Comparison of ENCODE assay signal across 9 mouse cellular contexts in genomic region chr9:60648981-60649975, GRCm38 (mm10). TPM values are rescaled to one million over a fixed set of nuclear protein-coding genes. Genes with fewer than 3 reads are reported as not detected.
A peak's percentile ranks its signal among the peaks of the same experiment; 100 is the strongest.
DNase-seq lines count a peak whose midpoint lies in the region; ATAC-seq and TF ChIP-seq lines count a peak whose summit lies in the region.
"Had no signal": no experiment of that assay in that cellular context is flagged by ENCODE, and none has a peak within 500 bp of the region (broad histone marks: within the 10 kb centered on the region; RNA-seq: fewer than 3 reads in every experiment).

No protein-coding gene starts in this region.

- peak overlapping the region; percentile 39 for H3K4me2 ChIP-seq in forebrain, embryonic 14.5 days (ENCODE audit: low read length)
- H3K4me2 ChIP-seq in hindbrain, postnatal 0 days (ENCODE audit: low read depth, low read length): peak overlapping the region; percentile 47
- no peak overlapping the region for H3K4me2 ChIP-seq in intestine, embryonic 15.5 days (replicated peaks)

- DNase-seq in ES-CJ7 (ENCODE audit: low read depth, low spot score) (peak; percentile 25), MN1 (ENCODE audit: low spot score) (no peak)
- peak; percentile 71 to 81 for DNase-seq in adrenal gland, postnatal 36 days
- DNase-seq in forebrain, embryonic 14.5 days (ENCODE audit: low spot score): peak; percentile 82
- peak; percentile 84 for DNase-seq in hindbrain, postnatal 0 days (ENCODE audit: low spot score)
- peak; percentile 74 to 77 for DNase-seq in left cerebral cortex, postnatal 36 days (ENCODE audit: low spot score in 2 of 2)
- peak; percentile 22 for DNase-seq in ovary, postnatal 10 days (ENCODE audit: low spot score)

- H3K9me3 ChIP-seq in forebrain, embryonic 14.5 days (replicated peaks; ENCODE audit: control insufficient read depth, low read length): no peaks in the 10 kb centered on the region
- H3K9me3 ChIP-seq in hindbrain, postnatal 0 days (ENCODE audit: low read length): no peaks in the 10 kb centered on the region
- no peaks in the 10 kb centered on the region for H3K9me3 ChIP-seq in intestine, embryonic 15.5 days

- H3K4me3 ChIP-seq in forebrain, embryonic 14.5 days (ENCODE audit: low read depth, low read length): no peak overlapping the region
- H3K4me3 ChIP-seq in hindbrain, postnatal 0 days (ENCODE audit: low read length): peak overlapping the region; percentile 23
- H3K4me3 ChIP-seq in intestine, embryonic 15.5 days (replicated peaks): no peak overlapping the region

- TF ChIP-seq CTCF in hindbrain, postnatal 0 days (IDR thresholded peaks at IDR 0.05; ENCODE audit: low read depth): no peak

- peak; percentile 60; the same call in 1 of the 2 replicates for ATAC-seq in forebrain, embryonic 14.5 days
- peak; percentile 76 for ATAC-seq in hindbrain, postnatal 0 days
- no peak for ATAC-seq in intestine, embryonic 15.5 days
- ATAC-seq: Patski had no signal

- 17% methylated on average over 18 of the region's 18 CpGs for WGBS in forebrain, embryonic 14.5 days
- WGBS in hindbrain, postnatal 0 days: 15% methylated on average over 18 of the region's 18 CpGs
- WGBS in intestine, embryonic 15.5 days: 50% methylated on average over 18 of the region's 18 CpGs

- H3K27ac ChIP-seq in forebrain, embryonic 14.5 days (ENCODE audit: low read depth, low read length): peak overlapping the region; percentile 74
- H3K27ac ChIP-seq in hindbrain, postnatal 0 days: peak overlapping the region; percentile 84
- no peak overlapping the region for H3K27ac ChIP-seq in intestine, embryonic 15.5 days

- peaks cover 15% of the 10 kb centered on the region for H3K4me1 ChIP-seq in forebrain, embryonic 14.5 days (ENCODE audit: control insufficient read depth, insufficient read depth, low read length)
- peaks cover 15% of the 10 kb centered on the region; the same call in 1 of the 2 replicates for H3K4me1 ChIP-seq in hindbrain, postnatal 0 days (ENCODE audit: insufficient read depth, low read length)
- H3K4me1 ChIP-seq in intestine, embryonic 15.5 days (replicated peaks): no peaks in the 10 kb centered on the region

- H3K36me3 ChIP-seq in forebrain, embryonic 14.5 days (ENCODE audit: control insufficient read depth, insufficient read depth, low read length): no peaks in the 10 kb centered on the region
- no peaks in the 10 kb centered on the region for H3K36me3 ChIP-seq in hindbrain, postnatal 0 days (ENCODE audit: insufficient read depth, low read length)
- H3K36me3 ChIP-seq in intestine, embryonic 15.5 days: no peaks in the 10 kb centered on the region

- intact Hi-C loops in left cerebral cortex, postnatal 36 days (cut with DNase I): loop anchor here (5.0 kb wide), 1 partner anchor 38 kb away; the partner anchor contains the start of gene Lrrc49

- H3K27me3 ChIP-seq in forebrain, embryonic 14.5 days (replicated peaks; ENCODE audit: control insufficient read depth, insufficient read depth, low read length): no peaks in the 10 kb centered on the region
- no peaks in the 10 kb centered on the region for H3K27me3 ChIP-seq in hindbrain, postnatal 0 days (ENCODE audit: insufficient read depth, low read length)
- H3K27me3 ChIP-seq in intestine, embryonic 15.5 days (replicated peaks): no peaks in the 10 kb centered on the region
- H3K27me3 ChIP-seq: Patski had no signal

- peak overlapping the region; percentile 49 for H3K9ac ChIP-seq in forebrain, embryonic 14.5 days (ENCODE audit: low read length)
- H3K9ac ChIP-seq in hindbrain, postnatal 0 days (replicated peaks; ENCODE audit: low read length): peak overlapping the region; percentile 51
- no peak overlapping the region for H3K9ac ChIP-seq in intestine, embryonic 15.5 days

RNA-seq across cellular contexts. Expression of gene Lrrc49, which starts 38.7 kb away (rescaled TPM):
- total RNA-seq in adrenal gland, postnatal 36 days (2021): 10 to 100 TPM; 15.3 to 19.4 TPM
- polyA plus RNA-seq in forebrain, embryonic 14.5 days (2014; fragmentation: Nextera tagmentation; extraction: Ambion mirVana): 72.3 and 78.7 TPM in 2 replicates
- total RNA-seq in hindbrain, postnatal 0 days (2014; rRNA removed): 48.6 and 50.0 TPM in 2 replicates
- polyA plus RNA-seq in hindbrain, postnatal 0 days (2015; fragmentation: Nextera tagmentation; extraction: Ambion mirVana): 71.1 and 71.9 TPM in 2 replicates
- 10 to 100 TPM; 84.4 to 85.6 TPM for total RNA-seq in left cerebral cortex, postnatal 36 days (2021)
- 11.6 and 14.7 TPM in 2 replicates for polyA plus RNA-seq in intestine, embryonic 15.5 days (2015; fragmentation: Nextera tagmentation; extraction: Ambion mirVana)
